Mouse (Mus musculus) T-helper 1 cell (primary cell): Measurements from ENCODE around the gene Map3k14.
"Not testable (repeated sequence)": the region's sequence is repeated elsewhere in the genome, so short reads cannot be mapped to it uniquely, and the experiment has no call there.

Experiments
- in situ Hi-C: fragments of 300-600 bp; cut with MboI, MseI; formaldehyde crosslinking; loops from one replicate; pipeline ENCODE4 v1.15.1; 2025; ENCODE audit warnings: high pct_unique_total_duplicates

Map3k14 gene

DNA sequence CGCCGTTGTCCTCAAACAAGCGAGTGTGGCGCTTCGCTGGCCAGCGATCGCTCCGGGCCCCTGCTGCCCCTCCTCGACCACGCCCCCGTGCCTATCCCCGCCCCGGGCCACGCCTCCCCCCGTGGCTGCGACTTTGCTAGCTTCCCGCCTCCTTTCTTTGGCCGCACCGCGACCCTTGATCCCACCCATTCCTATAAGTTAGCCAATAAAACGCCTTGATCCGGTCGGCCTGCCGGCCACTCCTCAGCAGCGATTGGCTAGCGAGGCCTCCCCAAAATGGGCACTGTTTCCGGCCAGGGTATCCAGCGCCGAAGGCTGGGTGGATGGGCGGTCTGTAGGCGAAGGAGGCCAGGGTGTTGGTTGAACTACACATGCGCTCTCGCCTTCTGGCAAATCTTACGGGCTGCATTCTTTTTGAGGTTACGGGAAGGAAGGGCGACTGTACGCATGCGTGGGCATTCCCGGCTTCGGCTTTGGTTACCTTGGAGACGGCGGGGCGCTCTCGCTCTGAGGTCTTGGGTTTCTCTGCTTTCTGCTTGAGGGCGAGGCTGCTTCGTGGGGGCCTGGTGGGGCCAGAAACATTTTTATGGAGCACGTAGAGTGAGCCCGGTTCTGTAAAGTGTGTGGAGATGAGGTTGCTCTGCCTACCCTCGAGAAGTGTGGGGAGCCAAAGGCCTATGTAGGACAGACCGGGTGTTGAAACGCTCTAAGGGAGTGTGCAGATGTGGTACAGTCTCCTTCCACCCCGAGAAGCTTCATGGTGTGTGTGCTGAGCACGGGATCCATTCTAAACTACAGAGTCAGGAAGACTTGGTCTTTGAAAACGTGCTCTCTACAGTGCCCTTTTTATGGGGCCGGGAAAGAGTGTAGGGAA is at the start of gene Map3k14:
Gene Map3k14, minus strand, starts transcription at position 127 of the 874 bp plus-strand sequence.
- in situ Hi-C loops = loop anchor here (10.0 to 25.0 kb wide), 2 partner anchors 93 to 1120 kb away; partner anchors contain the start of gene Fmnl1

DNA sequence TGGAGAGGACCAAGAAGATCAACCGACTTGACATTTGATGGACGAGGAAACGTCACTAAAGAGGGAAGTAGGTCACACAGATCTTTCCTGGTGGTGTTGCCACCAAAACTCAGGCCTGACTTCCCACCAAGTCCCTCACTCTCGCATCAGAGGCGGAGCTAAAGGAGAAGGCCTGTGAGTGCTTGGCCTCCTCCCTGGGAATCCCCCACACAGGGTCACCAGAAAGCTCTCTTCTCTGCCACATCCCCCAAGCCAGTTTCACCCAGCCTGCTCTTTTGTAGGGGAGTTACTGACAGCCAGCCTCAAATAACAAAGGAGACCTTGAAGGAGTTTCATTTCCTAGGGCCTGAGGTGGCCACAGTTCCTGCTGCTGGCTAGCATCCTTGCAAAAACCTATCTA is 48.1 kb upstream of the Map3k14 start:
- in situ Hi-C loops = no loop called here

DNA sequence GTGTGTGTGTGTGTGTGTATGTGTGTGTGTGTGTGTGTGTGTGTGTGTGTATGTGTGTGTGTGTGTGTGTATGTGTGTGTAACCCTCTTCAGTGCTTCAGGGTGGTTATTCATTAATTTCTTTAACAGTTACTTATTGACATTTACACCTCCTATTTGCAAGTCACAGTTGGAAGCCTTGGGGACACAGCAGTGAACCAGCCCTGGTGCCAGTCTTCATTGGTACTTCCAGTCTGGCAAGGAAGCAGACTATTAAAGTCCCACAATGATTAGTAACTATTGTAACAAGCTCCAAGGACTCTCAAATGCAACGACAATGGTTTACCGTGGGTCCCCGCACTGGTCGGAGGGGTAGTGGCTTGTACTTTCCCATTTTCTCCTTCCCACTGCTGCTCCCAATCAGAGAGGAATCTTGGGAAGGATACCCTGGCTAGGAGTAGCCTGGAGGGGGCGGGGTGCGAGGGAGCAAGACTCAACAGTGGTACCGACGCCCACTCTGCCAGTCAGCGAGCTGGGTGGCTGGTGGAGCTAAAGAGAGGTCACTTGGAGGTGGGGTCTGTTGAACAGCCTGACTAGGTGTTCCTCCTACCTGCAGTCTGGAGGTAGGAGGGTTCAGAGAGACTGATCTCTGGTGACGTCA is 47.6 kb upstream of the Map3k14 start:
- in situ Hi-C loops = no loop called here

DNA sequence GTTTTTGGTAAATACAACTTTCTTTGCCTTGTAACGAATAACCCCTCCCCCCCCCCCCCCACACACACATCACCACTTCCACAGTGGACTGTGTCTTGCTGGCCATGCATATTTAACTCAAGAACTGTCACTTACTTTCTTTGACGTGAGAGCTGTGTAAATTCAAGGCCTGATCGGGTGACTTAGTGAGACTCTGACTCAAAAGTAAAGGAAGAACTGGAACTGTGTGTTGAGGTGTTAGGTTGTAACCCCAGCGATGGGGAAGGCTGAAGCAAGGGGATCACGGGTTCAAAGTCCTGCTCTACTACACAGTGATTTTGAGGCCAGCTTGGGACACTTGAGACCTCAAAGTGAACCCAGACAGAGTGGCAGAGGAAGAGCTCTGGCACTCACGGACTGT is 46.3 kb upstream of the Map3k14 start:
- in situ Hi-C loops = no loop called here

DNA sequence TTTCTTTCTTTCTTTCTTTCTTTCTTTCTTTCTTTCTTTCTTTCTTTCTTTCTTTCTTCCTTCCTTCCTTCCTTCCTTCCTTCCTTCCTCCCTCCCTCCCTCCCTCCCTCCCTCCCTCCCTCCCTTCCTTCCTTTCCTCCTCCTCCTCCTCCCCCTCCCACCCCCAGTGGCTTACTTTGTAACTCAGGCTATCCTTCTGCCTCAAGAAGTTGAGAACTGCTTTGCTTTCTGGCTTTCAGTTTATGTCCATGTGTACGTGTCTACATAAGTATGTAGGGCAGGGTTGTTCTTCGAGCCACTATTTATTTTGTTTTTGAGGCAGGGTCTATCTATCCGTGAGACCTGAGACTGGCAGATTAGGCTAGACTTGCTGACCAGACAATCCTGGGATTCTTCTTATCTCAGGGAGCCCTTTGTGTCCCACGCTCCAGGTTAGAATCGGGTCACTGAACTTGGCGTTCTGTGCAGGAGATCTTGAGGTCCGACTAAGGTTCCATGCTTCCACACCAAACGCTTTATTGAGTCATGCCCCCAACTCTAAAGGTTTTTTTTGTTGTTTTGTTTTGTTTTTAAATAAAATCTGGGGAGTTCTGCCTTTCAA is 45.5 kb upstream of the Map3k14 start:
- in situ Hi-C loops = no loop called here

DNA sequence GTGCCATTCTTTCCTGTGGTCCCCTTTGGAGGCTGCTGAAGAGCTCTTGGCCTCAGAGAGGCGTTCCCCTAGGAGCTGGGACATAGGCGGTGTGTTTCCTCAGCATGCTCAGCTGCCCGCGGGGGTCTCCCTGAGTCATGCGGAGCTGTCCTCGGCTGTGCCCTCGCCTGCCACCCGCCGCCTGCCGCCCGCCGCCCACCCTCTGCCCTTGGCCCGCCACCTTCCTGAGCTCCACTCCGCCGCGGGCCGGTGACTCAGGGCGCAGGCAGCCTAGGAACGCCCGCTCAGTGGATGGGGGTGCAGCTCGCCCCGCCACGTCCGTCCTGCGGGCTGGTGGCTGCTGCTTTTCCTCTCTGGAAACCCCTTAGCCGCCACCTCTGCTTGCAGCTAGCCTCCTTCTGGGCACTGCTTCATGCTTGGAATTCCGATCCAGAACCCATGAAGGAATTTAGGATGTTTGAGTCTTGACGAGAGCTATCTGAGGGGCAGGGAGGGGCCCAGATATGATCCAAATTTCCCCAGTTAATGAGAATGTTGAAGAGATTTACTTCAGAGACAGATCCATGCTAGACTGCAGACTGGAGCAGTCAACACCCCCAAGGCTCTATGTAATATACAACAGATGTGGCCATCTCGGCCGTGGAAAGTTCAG is 44.8 kb upstream of the Map3k14 start:
- in situ Hi-C loops = no loop called here

DNA sequence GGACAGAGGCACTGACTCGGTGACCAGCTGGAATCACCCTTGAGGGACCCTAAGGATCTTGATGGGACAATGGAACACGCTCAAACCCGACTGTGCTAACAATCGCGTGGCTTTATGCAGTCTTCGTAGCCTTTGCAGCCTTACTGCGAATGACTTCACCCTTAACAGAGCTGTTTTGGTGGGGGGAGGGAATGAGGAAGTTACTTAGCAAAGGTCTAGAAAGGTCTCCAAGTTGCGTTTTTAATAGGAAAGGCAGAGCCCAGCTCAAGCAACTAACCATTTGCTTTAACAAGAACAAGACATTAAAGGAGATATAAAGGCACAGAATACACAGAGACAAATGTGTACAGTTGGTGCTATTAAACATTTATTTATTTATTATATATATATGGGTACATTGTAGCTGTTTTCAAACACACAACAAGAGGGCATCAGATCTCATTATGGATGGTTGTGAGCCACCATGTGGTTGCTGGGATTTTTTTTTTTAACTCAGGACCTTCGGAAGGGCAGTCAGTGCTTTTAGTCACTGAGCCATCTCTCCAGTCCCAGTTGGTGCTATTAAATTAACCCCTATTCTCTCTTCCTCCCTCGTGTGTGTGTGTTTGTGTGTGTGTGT is 42.8 kb upstream of the Map3k14 start:
- in situ Hi-C loops = no loop called here

DNA sequence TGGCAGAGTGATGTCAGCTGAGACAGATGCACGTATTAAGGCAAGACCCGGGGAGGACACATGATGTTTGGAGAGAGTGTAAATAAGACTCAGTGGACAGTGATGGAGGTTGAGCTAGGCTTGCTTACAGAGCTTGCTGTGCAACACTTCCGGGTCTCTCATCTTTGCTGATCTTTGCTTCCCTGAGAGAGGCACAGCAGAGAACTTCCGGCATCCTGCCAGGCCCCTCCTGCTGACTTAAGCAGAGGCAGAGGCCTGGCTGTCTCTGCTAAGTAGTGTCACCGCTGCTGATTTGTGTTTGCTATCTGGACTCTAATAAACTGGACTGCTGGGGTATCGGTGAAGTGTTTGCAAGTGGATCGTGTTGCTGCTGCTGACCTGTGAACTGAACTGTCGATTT is 40.6 kb upstream of the Map3k14 start:
- in situ Hi-C loops = no loop called here

DNA sequence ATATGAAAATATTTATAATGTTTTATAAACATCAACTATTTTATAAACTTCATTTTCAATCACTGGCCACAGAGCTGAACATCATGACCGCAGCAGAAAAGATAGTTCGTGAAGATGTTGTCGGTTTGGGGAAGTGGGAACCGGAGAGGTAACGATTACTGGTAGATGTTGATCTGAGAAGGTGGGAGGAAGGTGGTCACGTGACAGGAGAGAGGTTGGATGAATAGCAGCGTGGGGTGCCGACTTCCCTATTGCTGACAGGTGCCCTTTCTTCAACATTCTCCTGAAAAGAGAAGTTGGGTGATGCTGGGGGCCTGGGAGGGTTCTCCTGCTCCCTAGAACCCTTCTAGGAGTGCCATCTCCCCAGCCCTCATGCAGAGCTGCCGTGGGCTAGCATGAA is 37.3 kb upstream of the Map3k14 start:
- in situ Hi-C loops = no loop called here

DNA sequence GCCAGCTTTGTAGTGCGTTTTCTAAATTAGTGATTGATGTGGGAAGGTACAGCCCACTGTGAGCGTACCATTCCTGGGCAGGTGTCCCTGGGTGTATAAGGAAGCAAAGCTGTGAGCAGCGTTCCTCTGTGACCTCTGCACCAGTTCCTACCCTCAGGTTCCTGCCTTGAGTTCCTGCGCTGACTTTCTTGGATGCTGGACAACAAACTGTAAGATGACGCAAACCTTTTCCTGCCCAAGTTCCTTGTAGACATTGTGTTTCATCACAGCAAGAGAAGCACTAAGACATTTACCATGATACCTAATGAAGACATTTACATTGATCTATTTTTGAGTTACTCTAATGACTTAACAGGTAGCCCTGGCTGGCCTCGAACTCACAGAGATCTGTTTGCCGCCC is 27.5 kb upstream of the Map3k14 start:
- in situ Hi-C loops = no loop called here

DNA sequence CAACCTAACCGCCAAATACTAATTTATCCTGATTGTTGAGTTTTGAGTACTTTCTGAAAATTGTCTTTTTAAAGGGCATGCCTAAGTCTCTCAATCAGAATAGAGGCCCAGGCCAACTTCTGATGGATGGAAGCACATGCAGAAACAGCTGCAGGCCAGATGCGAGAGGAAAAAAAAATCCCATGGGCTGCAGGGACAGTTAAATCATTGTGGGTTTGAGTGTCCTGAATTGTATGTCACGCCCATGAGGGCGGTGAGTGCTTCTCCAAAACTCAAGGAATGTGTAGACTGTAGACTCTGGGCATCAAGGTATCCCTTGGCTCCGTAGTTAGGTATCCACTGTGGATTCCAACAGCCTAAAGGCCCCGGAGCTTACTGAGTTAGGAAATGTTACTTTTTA is 26.8 kb upstream of the Map3k14 start:
- in situ Hi-C loops = no loop called here

DNA sequence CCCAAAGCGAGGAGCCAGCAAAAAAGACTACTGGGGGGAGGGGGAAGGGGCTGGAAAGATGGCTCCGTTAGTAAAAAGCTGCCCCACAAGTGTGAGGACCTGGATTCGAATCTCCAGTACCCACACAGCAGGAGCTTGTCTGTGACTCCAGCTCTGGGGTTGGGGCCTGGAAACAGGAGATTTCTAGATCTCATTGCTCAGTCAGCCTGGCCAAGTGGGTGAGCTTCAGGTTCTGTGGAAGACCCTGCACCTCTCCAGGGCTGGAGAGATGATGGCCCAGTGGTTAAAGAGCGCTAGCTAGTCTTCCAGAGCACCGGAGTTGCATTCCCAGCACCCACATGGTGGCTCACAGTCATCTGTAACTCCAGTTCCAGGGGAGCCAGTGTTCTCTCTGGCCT is 25.6 kb upstream of the Map3k14 start:
- in situ Hi-C loops = no loop called here

DNA sequence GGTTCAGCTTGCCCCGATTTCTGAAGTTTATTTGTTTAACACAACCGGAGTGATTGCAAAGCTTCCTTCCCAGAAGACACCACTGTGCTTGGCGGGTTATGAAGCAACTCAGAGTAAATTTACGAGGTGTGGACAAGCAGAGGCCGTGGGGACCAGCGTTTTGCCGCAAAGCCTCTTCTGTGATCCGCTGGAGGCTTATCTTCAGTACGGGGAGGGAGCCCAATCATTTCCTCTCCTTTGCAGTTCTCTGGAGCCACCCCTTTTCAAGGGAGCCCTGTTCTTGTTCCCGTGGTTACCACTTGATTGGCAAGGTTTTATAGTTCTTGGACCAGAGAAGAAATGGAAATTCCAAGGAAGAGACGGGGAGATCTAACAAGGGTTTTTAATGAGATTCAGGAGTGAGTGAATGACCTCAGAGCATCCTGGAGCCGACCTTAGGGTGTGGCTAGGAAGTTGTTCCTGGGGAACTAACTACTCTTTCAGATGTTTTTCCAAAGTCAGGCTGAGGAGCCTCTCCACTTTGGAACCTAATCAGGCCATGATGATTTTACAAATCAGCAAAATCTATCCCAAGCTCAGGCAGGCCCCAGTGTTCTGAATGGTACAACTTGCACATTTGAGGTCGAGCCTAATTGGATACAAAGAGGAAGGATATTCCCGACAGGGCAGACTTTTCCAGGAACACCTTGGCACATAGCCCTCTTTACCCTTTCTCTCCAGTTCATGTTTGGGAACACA is 25.0 kb upstream of the Map3k14 start:
- in situ Hi-C loops = no loop called here

DNA sequence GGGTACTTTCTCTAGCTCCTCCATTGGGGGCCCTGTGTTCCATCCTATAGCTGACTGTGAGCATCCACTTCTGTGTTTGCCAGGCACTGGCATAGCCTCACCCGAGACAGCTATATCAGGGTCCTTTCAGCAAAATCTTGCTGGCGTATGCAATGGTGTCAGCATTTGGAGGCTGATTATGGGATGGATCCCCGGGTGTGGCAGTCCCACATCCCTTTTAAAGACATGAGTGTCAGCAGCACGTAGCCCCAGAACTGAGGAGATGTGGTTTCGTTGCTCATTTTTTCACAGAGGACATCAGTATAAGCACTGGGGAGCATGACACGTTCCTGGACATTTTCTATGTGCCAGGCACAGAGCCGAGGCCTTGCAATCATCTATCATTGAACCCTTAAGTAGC is 23.6 kb upstream of the Map3k14 start:
- in situ Hi-C loops = not testable (repeated sequence)

DNA sequence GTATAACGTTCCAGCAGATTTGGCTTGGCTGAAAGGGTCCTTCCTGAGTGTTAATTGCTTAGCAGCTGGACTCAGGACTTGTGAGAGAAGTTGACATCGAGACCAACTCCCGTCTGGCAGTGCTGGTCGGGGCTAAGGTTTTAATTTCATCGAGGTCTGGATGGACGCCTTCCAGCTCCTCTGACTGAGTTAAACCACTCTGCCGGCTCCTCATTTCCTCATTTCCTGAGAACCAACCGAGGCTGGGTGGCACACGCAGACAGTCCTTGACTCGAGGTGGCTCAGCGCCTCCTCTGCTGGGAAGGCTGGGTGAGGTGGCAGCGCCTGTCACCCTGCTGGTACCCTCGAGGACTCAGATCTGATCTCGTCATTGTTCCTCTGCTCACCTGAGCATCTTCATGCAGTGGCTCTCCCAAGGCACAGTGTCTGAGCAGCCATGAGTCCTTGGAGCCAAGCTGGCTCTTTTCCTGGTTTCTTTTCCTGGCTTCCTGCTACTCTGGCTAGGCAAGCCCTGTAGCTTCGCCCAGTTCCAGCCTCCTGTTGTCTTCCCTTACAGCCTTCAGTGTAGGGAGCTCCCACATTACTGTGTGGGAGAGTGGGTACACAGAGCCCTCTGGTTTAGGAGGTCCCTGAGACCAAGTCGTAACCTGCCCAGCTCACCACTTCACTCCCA is 21.2 kb upstream of the Map3k14 start:
- in situ Hi-C loops = no loop called here

DNA sequence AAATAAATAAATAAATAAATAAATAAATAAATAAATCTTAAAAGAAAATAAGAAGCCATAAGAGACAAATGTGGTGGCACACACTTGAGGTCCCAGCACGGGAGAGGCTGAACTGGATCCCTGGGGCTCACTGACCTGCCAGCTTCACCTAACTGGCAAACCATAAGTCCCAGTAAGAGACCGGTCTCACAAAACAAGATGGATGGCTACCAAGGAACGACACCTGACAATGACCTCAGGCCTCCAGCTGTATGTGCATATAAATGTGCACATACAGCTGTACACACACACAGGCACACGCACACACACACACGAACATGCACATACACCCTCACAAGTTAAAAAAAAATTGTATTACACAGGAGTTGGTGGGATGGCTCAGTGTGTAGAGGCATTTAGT is 19.6 kb upstream of the Map3k14 start:
- in situ Hi-C loops = no loop called here

DNA sequence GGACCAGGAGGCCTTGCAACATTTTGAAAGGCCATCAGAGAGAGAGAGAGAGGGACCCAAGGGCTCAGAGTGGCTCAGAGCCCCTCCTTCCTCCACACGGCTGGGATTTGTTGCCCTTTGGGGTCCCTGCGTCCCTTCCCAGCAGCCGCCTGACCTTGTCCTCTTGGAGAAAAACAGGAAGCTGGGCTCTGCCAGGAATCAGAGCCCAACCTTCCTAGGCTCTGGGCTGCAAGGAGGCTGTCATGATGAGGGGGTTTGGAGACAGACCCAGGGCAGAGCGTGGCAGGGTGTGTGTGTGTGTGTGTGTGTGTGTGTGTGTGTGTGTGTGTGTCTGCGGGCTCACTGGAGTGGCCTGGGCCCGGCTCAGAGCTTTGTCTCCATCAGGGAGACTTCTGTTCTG is 18.7 kb upstream of the Map3k14 start:
- in situ Hi-C loops = no loop called here

DNA sequence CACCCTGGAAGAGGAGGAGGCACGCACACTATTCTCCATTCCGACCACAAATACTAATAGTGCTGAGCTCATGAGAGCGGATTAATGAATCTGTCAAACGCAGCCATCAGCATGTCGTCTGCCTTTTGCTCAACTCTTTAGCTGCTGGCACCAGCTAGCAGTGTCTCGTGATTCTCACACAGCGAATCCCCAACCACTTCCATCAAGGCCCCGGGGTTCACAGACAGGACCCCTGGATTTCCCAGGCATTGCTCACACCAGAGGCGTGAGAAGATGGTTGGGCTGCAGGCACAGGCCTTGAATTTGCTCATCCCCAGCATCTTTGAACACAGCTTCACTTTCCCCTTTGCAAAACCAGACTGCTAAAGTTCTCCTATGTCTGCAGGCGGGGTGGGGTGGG is 18.0 kb upstream of the Map3k14 start:
- in situ Hi-C loops = no loop called here

DNA sequence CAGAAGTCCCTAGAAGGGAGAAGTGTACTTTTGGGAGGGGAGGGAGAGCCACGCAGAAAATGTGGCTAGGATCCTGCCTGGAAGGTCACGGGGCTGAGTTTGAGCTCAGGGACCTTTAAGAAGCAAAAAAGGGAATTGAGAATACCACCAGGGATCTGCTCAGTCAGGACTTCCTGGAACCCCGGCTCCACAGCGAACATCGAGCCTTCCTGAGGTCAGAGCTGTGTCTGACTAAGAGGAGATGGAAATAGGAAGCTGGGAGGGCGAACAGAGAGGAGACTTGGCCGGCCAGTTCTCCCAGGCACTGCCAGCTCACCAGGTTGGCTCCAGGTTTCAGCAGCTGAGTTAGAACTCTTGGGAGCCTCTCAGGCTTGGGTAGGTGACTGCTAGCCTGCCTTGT is 14.5 kb upstream of the Map3k14 start:
- in situ Hi-C loops = no loop called here

DNA sequence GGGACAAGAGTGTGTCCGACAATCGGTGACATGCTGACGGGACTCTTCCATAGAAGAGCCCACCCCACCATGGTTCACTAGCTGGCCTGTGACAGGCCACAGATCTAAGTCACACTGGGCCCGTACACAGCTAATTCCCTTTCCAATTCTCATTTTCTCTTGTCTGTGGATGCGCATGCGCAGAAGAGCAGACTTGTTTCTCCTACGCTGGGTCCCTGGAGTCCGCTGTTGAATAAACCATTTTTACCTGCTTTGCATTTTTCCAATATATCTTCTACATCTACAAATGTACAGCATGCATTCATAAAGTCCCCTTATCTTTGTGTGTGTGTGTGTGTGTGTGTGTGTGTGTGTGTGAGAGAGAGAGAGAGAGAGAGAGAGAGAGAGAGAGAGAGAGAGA is 9.2 kb upstream of the Map3k14 start:
- in situ Hi-C loops = no loop called here

DNA sequence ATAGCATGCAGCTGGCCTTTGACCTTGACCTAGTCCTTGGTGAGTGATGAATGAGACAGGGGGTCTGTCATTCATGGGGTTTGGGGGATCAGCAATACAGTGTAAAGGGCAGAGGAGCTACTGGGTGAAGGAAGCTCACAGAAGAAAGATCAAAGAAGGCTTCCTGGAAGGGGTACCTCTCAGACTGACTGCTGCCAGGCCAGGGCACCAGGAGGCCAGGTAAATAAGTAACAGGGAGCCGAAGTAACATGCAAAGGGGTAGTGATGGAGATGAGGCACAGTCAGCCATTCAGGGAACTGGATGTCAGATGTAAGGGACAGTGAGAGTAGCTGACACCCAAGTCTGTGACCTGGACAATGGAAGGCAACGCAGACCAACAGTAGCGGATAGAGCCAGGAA is 5.6 kb upstream of the Map3k14 start:
- in situ Hi-C loops = loop anchor here (25.0 kb wide), 1 partner anchor 1114 kb away; no protein-coding TSS in a partner anchor
